Mouse (Mus musculus) liver, adult (tissue): ENCODE data around the gene Parp3.

Experiments used
- GATA4 ChIP-seq: IDR thresholded peaks from 2 replicates; pipeline ENCODE4 v1.6.1; 2014; ENCODE audit warnings: mild to moderate bottlenecking, low read length; ENCODE audit not compliant: insufficient replicate concordance

Gene Parp3

DNA sequence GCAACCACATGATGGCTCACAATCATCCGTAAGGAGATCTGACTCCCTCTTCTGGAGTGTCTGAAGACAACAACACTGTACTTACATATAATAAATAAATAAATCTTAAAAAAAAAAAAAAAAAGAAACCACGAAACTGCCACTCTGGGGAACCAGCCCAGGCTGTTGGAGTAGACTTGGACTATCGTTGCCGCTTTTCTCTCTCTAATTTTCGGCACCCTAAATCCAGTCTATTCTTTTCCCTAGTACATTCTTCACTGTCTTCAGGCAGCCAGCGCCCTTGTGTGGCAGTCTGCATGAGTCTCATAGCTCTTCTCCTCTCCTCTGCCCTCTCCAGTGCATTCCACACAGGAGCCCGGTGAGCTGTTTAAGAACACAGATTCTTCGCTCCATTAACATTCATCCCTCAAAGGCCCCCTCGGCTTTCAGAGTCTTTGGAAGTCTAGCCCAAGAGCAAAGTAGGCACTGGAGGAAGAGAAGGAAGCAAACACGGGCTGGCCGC is 48.0 kb downstream of the Parp3 start:
- TF ChIP-seq GATA4: no peak

DNA sequence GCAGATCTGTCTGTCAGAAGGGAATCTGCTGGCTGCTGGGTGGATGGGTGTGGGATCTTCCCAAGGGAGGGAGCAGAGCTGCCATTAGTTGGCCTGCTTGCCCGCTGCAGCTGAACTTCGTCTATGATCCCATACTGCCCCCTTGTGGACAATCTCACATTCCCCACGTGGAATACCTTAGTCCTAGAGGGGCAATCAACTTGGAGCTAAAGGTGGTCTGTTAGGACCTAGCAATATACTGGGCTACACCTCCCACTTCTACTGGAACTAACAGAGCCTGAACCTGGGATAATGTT is 54.9 kb downstream of the Parp3 start:
- no peak for TF ChIP-seq GATA4

DNA sequence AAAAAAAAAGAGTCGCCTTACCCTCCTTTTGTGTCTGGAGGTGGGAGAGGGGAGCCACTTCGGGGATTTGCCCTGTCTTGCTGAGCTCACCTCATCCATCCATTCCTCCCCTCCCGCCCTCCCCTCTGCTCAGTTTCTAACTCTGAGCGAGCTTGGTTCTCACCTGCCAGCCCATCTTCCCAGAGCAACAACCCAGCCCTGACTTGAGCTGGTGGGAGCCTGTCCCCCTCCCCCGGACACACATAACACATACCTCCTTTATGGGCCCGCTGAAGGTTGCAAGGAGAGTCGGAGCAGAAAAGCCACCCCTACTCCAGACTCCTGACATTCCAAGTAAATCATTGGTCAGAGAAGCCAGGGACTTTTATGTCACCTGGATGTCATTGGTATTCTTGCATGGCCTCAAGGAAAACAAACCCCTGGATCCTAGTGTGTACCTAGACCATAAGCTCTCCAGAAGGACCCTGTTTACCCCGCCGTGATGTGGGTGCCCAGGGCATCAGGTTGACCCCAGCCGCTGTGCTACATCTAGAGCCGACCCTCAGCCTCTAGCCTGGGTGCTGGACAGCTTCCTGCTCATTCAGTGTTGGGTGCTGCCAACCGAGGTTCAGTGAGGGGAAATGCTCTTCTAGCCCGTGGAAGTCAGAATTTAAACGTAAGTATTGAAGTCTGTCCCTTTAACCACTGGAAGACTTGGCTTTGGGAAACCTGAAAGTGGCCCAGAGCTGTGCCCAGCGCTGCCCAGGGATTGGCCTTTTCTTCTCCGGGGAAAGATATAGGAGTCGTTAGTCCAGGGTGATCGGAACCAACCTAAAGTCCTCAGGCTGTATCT is 55.5 kb downstream of the Parp3 start:
- TF ChIP-seq GATA4: no peak

DNA sequence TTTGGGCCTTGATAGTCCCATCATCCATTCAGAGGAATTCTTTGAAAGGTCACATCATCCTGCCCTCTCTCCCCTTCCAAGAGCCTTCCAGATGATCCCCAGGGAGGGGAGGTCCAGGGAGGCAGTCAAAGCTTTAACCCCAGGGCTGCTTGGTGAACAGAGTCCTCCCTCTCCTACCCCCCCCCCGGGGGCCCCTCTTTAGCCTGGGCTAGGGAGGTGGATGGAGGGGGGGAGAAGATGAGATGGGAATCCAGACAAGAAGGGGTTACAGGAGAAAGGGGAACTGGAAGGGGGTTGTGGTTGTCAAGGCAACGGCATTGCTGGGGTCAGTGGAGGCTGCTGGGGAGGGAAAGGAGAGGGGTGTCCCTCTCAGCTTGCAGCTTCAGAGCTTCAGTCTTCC is 56.1 kb downstream of the Parp3 start:
- no peak for TF ChIP-seq GATA4
